Mouse (Mus musculus) adrenal gland, postnatal 14 days (tissue): ENCODE results near the gene Lpar5. TPM values are rescaled to one million over a fixed set of nuclear protein-coding genes. Genes with fewer than 3 reads are reported as not detected.
"Not testable (repeated sequence)": the region's sequence is repeated elsewhere in the genome, so short reads cannot be mapped to it uniquely, and the experiment has no call there.

Experiments used
- DNase-seq: peaks from one replicate; pipeline ENCODE4 v3.0.0; 2021; ENCODE audit warnings: mixed read lengths
- long read RNA-seq, 2 experiments: library from polyadenylated mRNA; stranded (forward); transcript quantifications; one replicate each; pipeline ENCODE4 v2.0.0; 2021
- total RNA-seq: library from RNA; stranded (reverse); gene quantifications from 2 replicates; pipeline ENCODE4 v1.2.3, GENCODE M21; 2021

Lpar5 gene
- total RNA-seq, result 0.44 and 2.1 TPM in 2 replicates
- long read RNA-seq, experiment 1, result 0 reads
- long read RNA-seq, experiment 2, result 0 reads

- DNase-seq, result no peak
These were observed at the start of gene Lpar5 for GRCm38 (mm10) chr6:125067571-125067995. Gene Lpar5, plus strand, starts transcription at chr6:125067920.

GRCm38 (mm10) chr6:125030532-125030931 lies 37.2 kb upstream of the Lpar5 start:
- DNase-seq, result peak; percentile 85

GRCm38 (mm10) chr6:125031604-125032003 lies 36.1 kb upstream of the Lpar5 start:
- DNase-seq, result no peak

- no peak for DNase-seq
These were observed 29.1 kb upstream of the Lpar5 start for GRCm38 (mm10) chr6:125038666-125039065.

GRCm38 (mm10) chr6:125039131-125039530 lies 28.6 kb upstream of the Lpar5 start:
- DNase-seq, result no peak

- DNase-seq, result peak; percentile 93
These were observed 28.1 kb upstream of the Lpar5 start, which contains the start of gene Ing4 for GRCm38 (mm10) chr6:125039533-125040153. Gene Ing4, plus strand, starts transcription at chr6:125039760.

GRCm38 (mm10) chr6:125040221-125040620 lies 27.5 kb upstream of the Lpar5 start:
- no peak for DNase-seq

GRCm38 (mm10) chr6:125041047-125041446 lies 26.7 kb upstream of the Lpar5 start:
- DNase-seq, result no peak

- no peak for DNase-seq
These were observed 25.6 kb upstream of the Lpar5 start for GRCm38 (mm10) chr6:125042081-125042480.

- DNase-seq, result peak; percentile 91
These were observed 21.0 kb upstream of the Lpar5 start for GRCm38 (mm10) chr6:125046691-125047090.

GRCm38 (mm10) chr6:125049678-125050077 lies 18.0 kb upstream of the Lpar5 start, which contains the start of gene Acrbp:
Gene Acrbp, plus strand, starts transcription at chr6:125049689.
- DNase-seq, result no peak

GRCm38 (mm10) chr6:125051237-125051636 lies 16.5 kb upstream of the Lpar5 start:
- peak; percentile 43 for DNase-seq

- DNase-seq, result no peak
These were observed 6.2 kb upstream of the Lpar5 start for GRCm38 (mm10) chr6:125061493-125061892.

- DNase-seq, result no peak
These were observed 5.2 kb upstream of the Lpar5 start for GRCm38 (mm10) chr6:125062511-125062910.

- DNase-seq, result no peak
These were observed 3.8 kb upstream of the Lpar5 start for GRCm38 (mm10) chr6:125063906-125064305.

- DNase-seq, result not testable (repeated sequence)
These were observed 2.5 kb upstream of the Lpar5 start for GRCm38 (mm10) chr6:125065223-125065622.

GRCm38 (mm10) chr6:125071170-125071895 lies 3.6 kb downstream of the Lpar5 start:
- DNase-seq, result no peak

GRCm38 (mm10) chr6:125071896-125072279 lies 4.2 kb downstream of the Lpar5 start:
- peak; percentile 70 for DNase-seq

GRCm38 (mm10) chr6:125073825-125074224 lies 6.1 kb downstream of the Lpar5 start:
- DNase-seq, result no peak

- DNase-seq, result no peak
These were observed 13.7 kb downstream of the Lpar5 start for GRCm38 (mm10) chr6:125081394-125081793.

GRCm38 (mm10) chr6:125081797-125082560 lies 14.3 kb downstream of the Lpar5 start:
- DNase-seq, result peak; percentile 95

- DNase-seq, result no peak
These were observed 15.2 kb downstream of the Lpar5 start for GRCm38 (mm10) chr6:125082801-125083386.
